Mouse (Mus musculus) erythroblast, embryonic 14.5 days (primary cell): ENCODE measurements around the gene Fancc. TPM values are rescaled to one million over a fixed set of nuclear protein-coding genes. Genes with fewer than 3 reads are reported as not detected.

Experiments used
- H3K27me3 ChIP-seq: 2 replicates; pipeline ENCODE4 v1.6.1; 2012; ENCODE audit warnings: inconsistent platforms; ENCODE audit not compliant: control insufficient read depth
- H3K36me3 ChIP-seq: 2 replicates; pipeline ENCODE4 v1.6.1; 2012; ENCODE audit warnings: mild to moderate bottlenecking, inconsistent platforms; ENCODE audit not compliant: control insufficient read depth
- H3K4me1 ChIP-seq: 2 replicates; pipeline ENCODE4 v1.6.1; 2012; ENCODE audit warnings: inconsistent platforms; ENCODE audit not compliant: control insufficient read depth
- H3K4me3 ChIP-seq: replicated peaks from 2 replicates; pipeline ENCODE3; 2012; ENCODE audit warnings: moderate library complexity, mild to moderate bottlenecking, inconsistent platforms
- H3K9me3 ChIP-seq: 2 replicates; pipeline ENCODE4 v1.6.1; 2012; ENCODE audit warnings: low read length, inconsistent platforms, mixed read lengths; ENCODE audit not compliant: control insufficient read depth
- GATA1 ChIP-seq: IDR thresholded peaks from 2 replicates; pipeline ENCODE4 v1.6.1; 2012; ENCODE audit warnings: low read length, inconsistent platforms, mixed read lengths
- TAL1 ChIP-seq: IDR thresholded peaks from 3 replicates; pipeline ENCODE4 v1.6.1; 2012; ENCODE audit warnings: low read length, inconsistent platforms, mixed read lengths
- polyA plus RNA-seq: library from polyadenylated mRNA; stranded (reverse); fragments of >175 nt; gene quantifications from 2 replicates; pipeline ENCODE4 v1.2.3, GENCODE M21; 2012

The Fancc gene
- polyA plus RNA-seq, 1 experiment: 0.74 TPM

DNA sequence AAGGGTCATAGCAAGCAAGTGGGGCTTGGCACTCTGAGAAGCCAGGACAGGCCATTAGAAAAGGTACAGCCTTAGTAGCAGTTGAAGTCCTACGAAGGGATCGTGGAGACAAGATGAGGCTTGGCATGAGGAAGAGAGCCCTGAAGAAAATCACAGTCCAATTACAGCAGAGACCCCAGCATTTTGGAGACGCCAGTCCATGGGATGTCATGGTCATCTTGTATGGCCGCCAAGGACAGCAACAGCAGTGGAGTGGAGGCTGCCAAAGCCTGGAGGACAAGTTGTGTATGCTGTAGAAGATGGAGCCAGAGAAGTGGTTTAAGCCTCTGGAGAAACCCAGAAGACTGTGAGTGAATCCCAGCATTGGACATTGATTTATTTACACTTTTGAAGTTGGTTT is 84.4 kb downstream of the Fancc start:
- Histone ChIP-seq H3K36me3 (peaks cover 7% of the 10 kb centered on the region), H3K4me3 (no peak overlapping the region), H3K9me3 (no peaks in the 10 kb centered on the region), H3K27me3 (no peaks in the 10 kb centered on the region), H3K4me1 (peaks cover 53% of the 10 kb centered on the region)
- no peak for TF ChIP-seq TAL1
- TF ChIP-seq GATA1: no peak

DNA sequence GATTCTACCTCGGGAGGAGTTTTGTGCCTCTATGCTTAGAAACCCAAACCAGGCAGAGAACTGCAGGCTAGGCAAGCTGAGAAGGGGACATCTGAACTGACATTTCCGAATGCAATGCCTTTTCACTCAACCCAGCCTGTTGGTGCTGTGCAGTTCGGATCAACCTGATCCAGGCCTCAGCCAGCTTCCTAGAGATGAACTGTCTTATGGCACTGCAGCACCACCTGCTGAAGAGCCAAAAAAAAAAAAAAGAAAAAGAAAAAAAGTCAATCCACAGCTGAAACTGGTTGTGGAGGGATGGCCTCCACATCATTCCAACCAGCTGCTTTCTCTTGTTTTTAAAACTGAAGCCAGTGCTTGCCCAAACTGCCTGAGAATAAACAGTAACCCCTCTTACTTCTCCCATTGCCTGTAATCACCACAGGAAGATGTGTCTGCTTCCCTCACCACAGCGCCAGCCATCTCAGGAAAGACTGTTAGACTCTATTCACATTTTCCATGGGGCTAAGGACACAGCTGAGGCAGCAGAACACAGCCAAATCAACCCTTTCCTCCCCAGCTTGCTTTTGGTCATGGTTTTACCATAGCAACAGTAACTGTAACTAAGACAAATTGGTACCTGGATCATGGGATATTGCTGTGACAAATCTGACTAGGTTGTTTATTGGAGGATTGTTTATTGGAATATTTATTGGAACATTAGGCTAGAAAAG is 85.6 kb downstream of the Fancc start:
- TF ChIP-seq TAL1 (no peak), GATA1 (no peak)
- H3K4me1 ChIP-seq: peaks cover 51% of the 10 kb centered on the region
- peak overlapping the region; percentile 49 for H3K4me3 ChIP-seq

DNA sequence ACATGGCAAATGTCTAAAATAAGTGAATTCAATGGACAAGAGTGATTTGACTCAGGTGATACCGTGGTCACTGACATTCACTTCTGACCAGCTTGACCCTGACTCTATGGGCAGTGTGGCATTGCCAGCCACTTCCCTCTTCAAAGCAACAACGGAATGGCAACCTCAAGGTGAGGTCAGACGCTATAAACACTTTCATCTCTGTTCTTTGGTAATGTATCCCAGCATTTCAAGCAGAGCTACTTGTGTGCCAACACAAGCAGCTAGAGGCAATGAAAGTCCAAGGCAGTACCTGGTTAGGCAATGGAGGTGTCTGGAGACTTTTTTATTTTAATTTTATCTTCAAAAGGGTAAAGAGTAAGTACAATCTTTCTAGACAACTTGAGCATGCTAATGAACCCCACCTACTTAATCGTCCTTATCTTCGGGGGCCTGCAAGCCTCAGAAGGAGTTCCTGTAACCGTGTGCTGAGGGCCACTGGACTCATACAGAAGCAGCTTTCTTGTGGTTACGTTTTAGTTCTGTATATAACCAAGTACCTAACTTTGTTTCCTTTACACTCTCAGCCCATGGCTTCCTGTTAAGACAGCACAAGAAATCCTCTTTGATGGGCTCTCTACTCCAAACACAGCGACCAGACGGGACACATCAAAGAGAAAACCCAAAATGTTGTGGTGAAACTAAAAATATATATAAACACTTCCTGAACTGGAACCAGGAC is 86.3 kb downstream of the Fancc start:
- TF ChIP-seq GATA1: peak; percentile 66
- no peak for TF ChIP-seq TAL1
- Histone ChIP-seq H3K4me1 (peaks cover 49% of the 10 kb centered on the region), H3K9me3 (no peaks in the 10 kb centered on the region), H3K36me3 (peaks cover 7% of the 10 kb centered on the region), H3K4me3 (peak overlapping the region; percentile 49), H3K27me3 (no peaks in the 10 kb centered on the region)

More for the DNA sequence above, 85.6 kb downstream of the Fancc start:
- H3K27me3 ChIP-seq: no peaks in the 10 kb centered on the region
- H3K36me3 ChIP-seq: peaks cover 7% of the 10 kb centered on the region
- no peaks in the 10 kb centered on the region for H3K9me3 ChIP-seq

DNA sequence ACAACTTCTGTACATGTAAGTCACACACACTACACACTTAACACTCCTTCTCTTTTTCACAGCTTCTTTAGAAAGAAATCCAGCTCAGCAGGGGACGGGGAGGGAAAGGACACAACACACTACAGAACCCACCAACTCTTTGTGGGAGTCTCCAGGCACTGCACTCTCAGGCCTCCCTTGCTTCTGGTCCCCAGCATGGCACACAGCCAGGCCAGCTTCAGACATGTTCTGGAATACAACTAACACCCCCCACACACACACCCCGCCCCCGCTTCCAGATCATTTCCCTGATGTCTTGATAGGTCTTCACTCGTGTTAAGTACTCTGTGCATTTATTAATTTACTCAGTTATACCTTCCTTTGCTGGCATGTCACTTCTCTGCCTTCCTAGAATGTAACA is 91.9 kb downstream of the Fancc start:
- no peaks in the 10 kb centered on the region; the same call in 1 of the 2 replicates for H3K36me3 ChIP-seq
- peaks cover 16% of the 10 kb centered on the region for H3K4me1 ChIP-seq
- H3K27me3 ChIP-seq: no peaks in the 10 kb centered on the region
- no peaks in the 10 kb centered on the region for H3K9me3 ChIP-seq
- H3K4me3 ChIP-seq: no peak overlapping the region
- no peak for TF ChIP-seq TAL1
- no peak for TF ChIP-seq GATA1

DNA sequence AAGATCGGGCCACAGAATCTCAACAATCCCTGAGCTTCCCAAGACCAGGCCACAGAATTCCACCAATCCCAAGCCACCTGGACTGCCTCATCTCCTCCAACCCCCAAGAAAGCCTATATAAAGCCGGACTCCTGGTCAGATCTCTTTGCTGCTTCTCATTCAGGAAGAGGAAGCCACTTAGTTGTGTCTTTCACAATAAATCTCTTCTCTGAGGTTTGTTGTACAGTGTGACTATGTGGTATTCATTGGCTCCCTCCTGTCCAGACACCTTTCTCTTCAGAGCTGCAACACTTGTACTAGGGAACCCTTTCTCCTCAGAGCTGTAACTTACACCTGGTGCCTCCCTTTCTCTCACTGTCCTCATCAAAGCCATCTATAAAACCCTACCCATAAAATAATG is 92.4 kb downstream of the Fancc start:
- Histone ChIP-seq H3K36me3 (peaks cover 5% of the 10 kb centered on the region), H3K4me3 (no peak overlapping the region), H3K27me3 (no peaks in the 10 kb centered on the region), H3K4me1 (peaks cover 11% of the 10 kb centered on the region), H3K9me3 (no peaks in the 10 kb centered on the region)
- TF ChIP-seq TAL1 (no peak), GATA1 (no peak)

DNA sequence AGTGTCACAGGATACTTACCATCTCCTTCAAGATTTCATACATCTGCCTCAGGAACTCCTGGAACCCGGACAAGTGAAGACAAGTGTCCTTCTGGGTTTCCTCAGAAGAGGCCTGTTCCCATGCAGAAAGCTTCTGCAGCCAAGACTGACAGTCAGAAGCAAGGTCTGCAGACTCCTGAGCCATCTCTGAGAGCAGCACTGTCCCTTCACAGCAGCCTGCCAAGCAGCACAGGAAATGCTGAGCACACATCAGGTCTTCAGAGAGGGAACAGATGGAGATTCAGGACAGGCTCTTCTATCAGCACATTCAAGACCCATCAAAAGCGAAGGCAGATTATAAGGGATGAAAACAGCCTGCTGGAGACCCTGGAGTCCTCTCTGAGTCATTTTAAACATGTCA is 94.3 kb downstream of the Fancc start:
- Histone ChIP-seq H3K9me3 (no peaks in the 10 kb centered on the region), H3K36me3 (peaks cover 7% of the 10 kb centered on the region), H3K4me1 (no peaks in the 10 kb centered on the region), H3K4me3 (no peak overlapping the region), H3K27me3 (no peaks in the 10 kb centered on the region)
- TF ChIP-seq GATA1 (no peak), TAL1 (no peak)

DNA sequence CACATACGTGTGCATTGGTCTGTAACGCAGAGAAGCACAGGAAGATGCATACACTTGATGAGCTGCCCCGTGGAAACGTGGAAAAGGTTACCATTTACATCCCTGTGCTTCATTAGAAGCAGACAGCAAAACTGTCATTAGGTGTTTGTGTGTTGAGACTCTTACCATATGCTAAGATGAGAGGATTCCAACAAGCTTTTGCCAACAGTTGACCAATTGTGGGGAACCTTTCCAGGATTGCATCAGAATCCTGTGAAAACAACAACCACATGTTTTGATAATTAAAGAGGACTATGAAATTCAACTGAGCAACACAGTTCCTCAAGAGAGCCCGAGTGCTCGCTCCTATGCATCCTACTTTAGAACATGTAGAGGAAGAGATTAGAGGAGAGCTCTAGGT is 97.0 kb downstream of the Fancc start:
- no peaks in the 10 kb centered on the region for H3K4me1 ChIP-seq
- H3K36me3 ChIP-seq: peaks cover 15% of the 10 kb centered on the region
- TF ChIP-seq TAL1 (no peak), GATA1 (no peak)
- no peak overlapping the region for H3K4me3 ChIP-seq
- no peaks in the 10 kb centered on the region for H3K9me3 ChIP-seq
- H3K27me3 ChIP-seq: no peaks in the 10 kb centered on the region

DNA sequence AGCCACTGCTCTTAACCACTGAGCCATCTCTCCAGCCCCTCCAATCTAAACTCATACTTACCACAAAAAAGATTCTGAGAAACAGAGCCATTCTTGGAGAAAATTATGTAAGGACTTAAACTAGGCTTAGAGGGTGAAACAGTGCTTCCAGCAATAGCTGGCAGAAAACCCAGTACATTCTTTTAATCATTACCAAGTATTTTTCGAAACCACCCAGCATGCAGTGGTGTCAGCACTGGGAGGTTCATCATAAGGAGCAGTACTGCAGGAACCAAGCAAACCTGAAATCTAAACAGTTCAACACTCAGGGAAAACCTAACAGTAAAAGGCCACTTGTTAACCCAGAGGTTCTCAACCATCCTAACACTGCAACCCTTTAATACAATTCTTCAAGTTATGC is 99.7 kb downstream of the Fancc start:
- H3K27me3 ChIP-seq: no peaks in the 10 kb centered on the region
- H3K4me3 ChIP-seq: no peak overlapping the region
- TF ChIP-seq GATA1 (no peak), TAL1 (no peak)
- H3K4me1 ChIP-seq: 0 out of 2 replicates have a peak, but pooled peaks cover 2% of the 10 kb centered on the region
- H3K9me3 ChIP-seq: no peaks in the 10 kb centered on the region
- H3K36me3 ChIP-seq: peaks cover 20% of the 10 kb centered on the region

DNA sequence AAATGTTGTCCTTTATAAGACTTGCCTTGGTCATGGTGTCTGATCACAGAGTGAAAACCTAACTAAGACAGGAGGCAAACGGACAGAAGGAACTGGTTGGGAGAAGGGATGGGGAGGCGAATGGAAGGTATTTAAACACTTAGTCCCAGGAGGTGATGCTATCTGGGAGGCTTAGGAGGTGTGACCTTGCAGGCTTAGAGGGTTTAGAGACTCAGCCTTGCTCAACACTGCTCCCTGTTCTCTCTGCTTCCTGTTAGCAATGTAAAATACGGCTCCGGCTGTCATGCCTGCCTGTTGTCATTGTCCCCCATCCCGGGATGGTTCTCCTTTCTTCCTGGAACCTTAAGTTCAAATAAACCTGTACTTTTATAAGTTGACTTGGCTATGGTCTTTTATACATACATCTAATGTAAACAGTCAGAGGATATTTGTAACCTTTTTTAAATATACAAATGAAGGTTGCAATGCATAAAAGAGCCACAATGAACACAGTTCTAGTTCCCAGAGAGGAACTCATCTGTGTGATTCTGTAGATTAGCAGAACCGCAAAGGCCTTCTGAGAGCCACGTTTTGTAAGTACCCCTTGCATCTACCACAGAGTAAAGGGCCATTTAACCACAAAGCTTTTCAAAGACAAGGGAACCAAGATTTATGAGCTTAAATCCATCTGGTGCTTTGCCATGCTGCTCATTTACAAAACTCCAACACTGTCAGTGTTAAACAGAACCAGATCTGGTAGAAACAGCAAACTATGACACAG is 102.6 kb downstream of the Fancc start:
- 0 out of 2 replicates have a peak, but pooled peaks cover 2% of the 10 kb centered on the region for H3K4me1 ChIP-seq
- no peak overlapping the region for H3K4me3 ChIP-seq
- H3K9me3 ChIP-seq: no peaks in the 10 kb centered on the region
- peaks cover 14% of the 10 kb centered on the region for H3K36me3 ChIP-seq
- H3K27me3 ChIP-seq: no peaks in the 10 kb centered on the region
- TF ChIP-seq GATA1 (no peak), TAL1 (no peak)
